ENCODE assay signal across 20 mouse cellular contexts in genomic region chr12:6132451-6132850, GRCm38 (mm10).
DNase-seq lines count a peak whose midpoint lies in the region; ATAC-seq and TF ChIP-seq lines count a peak whose summit lies in the region.
"Had no signal": no experiment of that assay in that cellular context is flagged by ENCODE, and none has a peak within 500 bp of the region (broad histone marks: within the 10 kb centered on the region; RNA-seq: fewer than 3 reads in every experiment).

No protein-coding gene starts in this region.

- H3K27me3 ChIP-seq in heart, embryonic 11.5 days (ENCODE audit: control insufficient read depth, insufficient read depth, low read length) = no peaks in the 10 kb centered on the region
- H3K27me3 ChIP-seq in lung, embryonic 14.5 days (ENCODE audit: insufficient read depth, low read length) = no peaks in the 10 kb centered on the region
- H3K27me3 ChIP-seq in midbrain, embryonic 16.5 days (ENCODE audit: control insufficient read depth, insufficient read depth, low read depth, low read length) = no peaks in the 10 kb centered on the region
- H3K27me3 ChIP-seq: embryonic facial prominence, embryonic 15.5 days; hindbrain, embryonic 13.5 days had no signal

- no peak overlapping the region for H3K4me2 ChIP-seq in heart, embryonic 11.5 days
- no peak overlapping the region for H3K4me2 ChIP-seq in lung, embryonic 14.5 days
- no peak overlapping the region for H3K4me2 ChIP-seq in midbrain, embryonic 16.5 days (ENCODE audit: low read length)
- H3K4me2 ChIP-seq: embryonic facial prominence, embryonic 15.5 days; hindbrain, embryonic 13.5 days had no signal

- no peaks in the 10 kb centered on the region for H3K4me1 ChIP-seq in heart, embryonic 11.5 days (ENCODE audit: control insufficient read depth, insufficient read depth, low read length)
- no peaks in the 10 kb centered on the region for H3K4me1 ChIP-seq in lung, embryonic 14.5 days (ENCODE audit: insufficient read depth)
- no peaks in the 10 kb centered on the region for H3K4me1 ChIP-seq in lung, adult 2 months (ENCODE audit: control insufficient read depth, insufficient read depth, low read length)
- H3K4me1 ChIP-seq in midbrain, embryonic 16.5 days (ENCODE audit: control insufficient read depth, insufficient read depth, low read length) = no peaks in the 10 kb centered on the region
- H3K4me1 ChIP-seq: embryonic facial prominence, embryonic 15.5 days; forebrain, embryonic 10.5 days; hindbrain, embryonic 13.5 days had no signal

- ATAC-seq in cerebellum, adult (ENCODE audit: insufficient number of reproducible peaks, low FRiP score, low TSS enrichment) = no peak
- no peak for ATAC-seq in heart, embryonic 11.5 days (replicated peaks; ENCODE audit: insufficient number of reproducible peaks, low FRiP score, low TSS enrichment)
- no peak for ATAC-seq in lung, embryonic 14.5 days (ENCODE audit: insufficient read depth)
- ATAC-seq in monocyte, adult 5-6 weeks (replicated peaks; ENCODE audit: insufficient number of reproducible peaks, low FRiP score, low TSS enrichment, poor library complexity, severe bottlenecking) = no peak
- no peak for ATAC-seq in midbrain, embryonic 16.5 days
- ATAC-seq: forebrain, embryonic 14.5 days; hindbrain, postnatal 0 days had no signal

- no peaks in the 10 kb centered on the region for H3K36me3 ChIP-seq in heart, embryonic 11.5 days (ENCODE audit: control insufficient read depth, insufficient read depth, low read length)
- H3K36me3 ChIP-seq in lung, embryonic 14.5 days (ENCODE audit: insufficient read depth) = no peaks in the 10 kb centered on the region
- no peaks in the 10 kb centered on the region for H3K36me3 ChIP-seq in midbrain, embryonic 16.5 days (ENCODE audit: control insufficient read depth, insufficient read depth, low read length)
- H3K36me3 ChIP-seq: embryonic facial prominence, embryonic 15.5 days; forebrain, embryonic 10.5 days; hindbrain, embryonic 13.5 days had no signal

- H3K27ac ChIP-seq in heart, embryonic 11.5 days (ENCODE audit: low read depth, low read length) = no peak overlapping the region
- no peak overlapping the region for H3K27ac ChIP-seq in lung, embryonic 14.5 days (ENCODE audit: low read depth)
- H3K27ac ChIP-seq in midbrain, embryonic 16.5 days (ENCODE audit: low read length) = no peak overlapping the region
- H3K27ac ChIP-seq: embryonic facial prominence, embryonic 15.5 days; forebrain, embryonic 10.5 days; hindbrain, embryonic 13.5 days; hindbrain, postnatal 0 days had no signal

- no peak overlapping the region for H3K4me3 ChIP-seq in heart, embryonic 11.5 days (ENCODE audit: low read depth, low read length)
- H3K4me3 ChIP-seq in lung, embryonic 14.5 days (ENCODE audit: low read depth, low read length) = no peak overlapping the region
- H3K4me3 ChIP-seq in lung, adult 2 months (replicated peaks; ENCODE audit: extremely low read depth, low read depth, low read length) = no peak overlapping the region
- no peak overlapping the region for H3K4me3 ChIP-seq in midbrain, embryonic 16.5 days (ENCODE audit: low read depth, low read length)
- H3K4me3 ChIP-seq: embryonic facial prominence, embryonic 15.5 days; erythroblast, embryonic 14.5 days; forebrain, embryonic 10.5 days; hindbrain, embryonic 13.5 days had no signal

- DNase-seq in cerebellum, postnatal 10 days = peak; percentile 59 to 60
- peak; percentile 54 to 56 for DNase-seq in heart, adult 18-20 months
- DNase-seq in lung, embryonic 14.5 days = peak; percentile 23
- no peak for DNase-seq in lung, adult 2 months
- DNase-seq: adrenal gland, postnatal 10 days; cerebellum, adult 9-11 months; embryo, embryonic 11 days; gastrocnemius, postnatal 10 days; kidney, adult 11 months; kidney, adult 9 months had no signal

- no peak for TF ChIP-seq POLR2A in lung, adult 2 months (IDR thresholded peaks at IDR 0.05; ENCODE audit: borderline replicate concordance, extremely low read depth, low read depth, low read length)

- H3K9me3 ChIP-seq in heart, embryonic 11.5 days (replicated peaks; ENCODE audit: control insufficient read depth, low read length) = no peaks in the 10 kb centered on the region
- no peaks in the 10 kb centered on the region for H3K9me3 ChIP-seq in lung, embryonic 14.5 days (ENCODE audit: low read depth, low read length)
- H3K9me3 ChIP-seq in midbrain, embryonic 16.5 days (replicated peaks; ENCODE audit: control insufficient read depth, low read length, poor library complexity, severe bottlenecking) = no peaks in the 10 kb centered on the region
- H3K9me3 ChIP-seq: embryonic facial prominence, embryonic 15.5 days; forebrain, embryonic 10.5 days; hindbrain, embryonic 13.5 days had no signal

- WGBS in heart, embryonic 11.5 days (ENCODE audit: insufficient replicate concordance) = 74% methylated on average over 2 of the region's 2 CpGs
- WGBS in lung, embryonic 14.5 days = 87% methylated on average over 2 of the region's 2 CpGs
- 77% methylated on average over 2 of the region's 2 CpGs for WGBS in lung, adult 2 months
- WGBS in midbrain, embryonic 16.5 days = 88% methylated on average over 2 of the region's 2 CpGs

- no peak for TF ChIP-seq CTCF in lung, embryonic 14.5 days (IDR thresholded peaks at IDR 0.05; ENCODE audit: low read depth)
- TF ChIP-seq CTCF in lung, adult 2 months (IDR thresholded peaks at IDR 0.05; ENCODE audit: insufficient read depth, low read length) = no peak

- no peak overlapping the region for H3K9ac ChIP-seq in heart, embryonic 11.5 days (ENCODE audit: low read depth, low read length)
- H3K9ac ChIP-seq in lung, embryonic 14.5 days = no peak overlapping the region
- H3K9ac ChIP-seq in midbrain, embryonic 16.5 days (ENCODE audit: low read depth, low read length) = no peak overlapping the region
- H3K9ac ChIP-seq: embryonic facial prominence, embryonic 15.5 days; hindbrain, embryonic 13.5 days had no signal
